Mouse (Mus musculus) limb, embryonic 15.5 days (tissue): ENCODE data around the gene Brcc3. TPM values are rescaled to one million over a fixed set of nuclear protein-coding genes. Genes with fewer than 3 reads are reported as not detected.
A peak's percentile ranks its signal among the peaks of the same experiment; 100 is the strongest.
"Not testable (repeated sequence)": the region's sequence is repeated elsewhere in the genome, so short reads cannot be mapped to it uniquely, and the experiment has no call there.

Experiments used
- ATAC-seq: fragments of 200-750 bp; cut with Nextera tagmentation; 2 replicates; pipeline ENCODE4 v1.8.0; 2017; ENCODE audit warnings: low read depth, moderate TSS enrichment; ENCODE audit not compliant: insufficient number of reproducible peaks, low FRiP score, low TSS enrichment
- H3K27ac ChIP-seq: fragments of 300-500 bp; sonication (generic); 2 replicates; pipeline ENCODE4 v1.5.1; 2015; ENCODE audit warnings: moderate library complexity, mild to moderate bottlenecking, inconsistent platforms
- H3K27me3 ChIP-seq: fragments of 300-500 bp; sonication (generic); 2 replicates; pipeline ENCODE4 v1.6.1; 2015; ENCODE audit warnings: inconsistent platforms
- H3K36me3 ChIP-seq: fragments of 300-500 bp; sonication (generic); 2 replicates; pipeline ENCODE4 v1.6.1; 2015; ENCODE audit warnings: inconsistent platforms
- H3K4me1 ChIP-seq: fragments of 300-500 bp; sonication (generic); 2 replicates; pipeline ENCODE4 v1.6.1; 2015; ENCODE audit warnings: inconsistent platforms
- H3K4me2 ChIP-seq: fragments of 300-500 bp; sonication (generic); 2 replicates; pipeline ENCODE4 v1.6.1; 2015; ENCODE audit warnings: mild to moderate bottlenecking, inconsistent platforms
- H3K4me3 ChIP-seq: fragments of 300-500 bp; sonication (generic); 2 replicates; pipeline ENCODE4 v1.5.1; 2015; ENCODE audit warnings: mild to moderate bottlenecking, inconsistent platforms
- H3K9ac ChIP-seq: fragments of 300-500 bp; sonication (generic); 2 replicates; pipeline ENCODE4 v1.6.1; 2015; ENCODE audit warnings: inconsistent platforms
- H3K9me3 ChIP-seq: fragments of 300-500 bp; sonication (generic); 2 replicates; pipeline ENCODE4 v1.6.1; 2016; ENCODE audit warnings: inconsistent platforms
- WGBS: fragments of 180-500 bp; shearing (Covaris S2); methylation state at CpG from one replicate; pipeline ENCODE4 v1.1.7; 2015; 5-methylcytosine and 5-hydroxymethylcytosine counted together
- polyA plus RNA-seq: library from polyadenylated mRNA; unstranded; fragments of >200 nt; fragmentation: Nextera tagmentation; extraction: Ambion mirVana; gene quantifications from 2 replicates; pipeline ENCODE4 v1.2.1, GENCODE M21; 2015

Gene Brcc3
- polyA plus RNA-seq, 1 experiment from 2014 or later = 57.0 TPM

DNA sequence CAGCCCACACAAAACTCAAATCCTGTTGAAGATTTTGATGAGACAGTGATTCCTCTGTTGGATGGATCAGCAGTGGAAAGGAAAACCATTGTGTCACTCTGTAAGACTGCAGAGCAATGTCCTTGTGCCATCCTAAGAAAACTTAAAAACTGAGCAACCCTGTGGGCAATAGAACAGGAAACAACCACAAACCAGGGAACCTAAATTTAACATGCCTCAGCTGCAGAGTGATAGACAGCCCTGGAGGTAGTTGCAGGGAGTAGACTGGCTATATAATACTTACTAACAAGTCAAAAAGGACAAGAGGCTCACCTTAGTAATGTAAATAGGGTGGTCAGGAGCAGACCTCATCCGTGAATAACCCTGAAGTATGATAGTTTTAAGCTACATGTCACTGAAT, 38.2 kb downstream of the Brcc3 start:
- peaks cover 16% of the 10 kb centered on the region for H3K36me3 ChIP-seq
- ATAC-seq = no peak
- H3K27ac ChIP-seq = no peak overlapping the region
- no peaks in the 10 kb centered on the region for H3K4me1 ChIP-seq
- no peak overlapping the region for H3K9ac ChIP-seq
- no peaks in the 10 kb centered on the region for H3K27me3 ChIP-seq
- no peaks in the 10 kb centered on the region for H3K9me3 ChIP-seq
- no peak overlapping the region for H3K4me3 ChIP-seq
- no peak overlapping the region for H3K4me2 ChIP-seq
- 77% methylated on average over 1 of the region's 1 CpGs for WGBS

GRCm38 (mm10) chrX:75475182-75475644, 58.8 kb downstream of the Brcc3 start:
- not testable (repeated sequence) for H3K9ac ChIP-seq, ATAC-seq, H3K9me3 ChIP-seq, H3K27ac ChIP-seq, H3K4me1 ChIP-seq, H3K36me3 ChIP-seq, H3K27me3 ChIP-seq
- peak overlapping the region; percentile 41 for H3K4me3 ChIP-seq
- WGBS = 22% methylated on average over 37 of the region's 37 CpGs
- peak overlapping the region; percentile 41 for H3K4me2 ChIP-seq

DNA sequence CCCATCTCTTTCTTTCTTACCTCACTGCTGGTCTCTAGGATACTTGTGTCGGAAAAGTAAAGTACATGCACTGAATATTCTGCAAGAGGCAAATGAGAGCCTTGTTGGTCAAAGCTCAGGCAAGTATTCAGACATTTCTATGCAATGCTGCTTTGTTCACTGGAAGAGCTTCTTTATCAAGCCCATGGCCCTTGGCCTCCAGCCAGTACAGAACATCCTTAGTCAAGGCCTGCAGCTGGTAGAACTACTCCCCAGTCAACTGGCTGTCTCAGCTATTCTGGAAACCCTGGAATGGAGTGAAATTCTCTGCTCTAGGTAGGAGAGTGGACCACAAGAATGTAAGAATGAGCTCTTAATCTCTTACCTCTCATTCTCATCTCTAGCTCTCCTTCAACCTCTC, 73.5 kb downstream of the Brcc3 start:
- no peaks in the 10 kb centered on the region for H3K27me3 ChIP-seq
- ATAC-seq = no peak
- H3K36me3 ChIP-seq = no peaks in the 10 kb centered on the region
- no peaks in the 10 kb centered on the region for H3K4me1 ChIP-seq
- 85% methylated on average over 1 of the region's 1 CpGs for WGBS
- H3K27ac ChIP-seq = no peak overlapping the region
- no peak overlapping the region for H3K4me2 ChIP-seq
- no peak overlapping the region for H3K9ac ChIP-seq
- no peaks in the 10 kb centered on the region for H3K9me3 ChIP-seq
- H3K4me3 ChIP-seq = no peak overlapping the region

Other genes starting within 250 kb of the Brcc3 start
- gene Fundc2, start 34.2 kb upstream of the Brcc3 start, polyA plus RNA-seq = 50.6 and 58.1 TPM in 2 replicates
- 1.00 and 1.4 TPM in 2 replicates for gene F8, start 34.0 kb upstream of the Brcc3 start, polyA plus RNA-seq
- 21.9 and 25.7 TPM in 2 replicates for gene Cmc4, start within 50 bp of the Brcc3 start, polyA plus RNA-seq
- 8.6 and 8.9 TPM in 2 replicates for gene Mtcp1, start within 50 bp of the Brcc3 start, polyA plus RNA-seq
- gene Vbp1, start 97.7 kb downstream of the Brcc3 start, polyA plus RNA-seq = 135 and 137 TPM in 2 replicates
- 1.9 and 2.0 TPM in 2 replicates for gene Rab39b, start 161.6 kb downstream of the Brcc3 start, polyA plus RNA-seq